Mouse (Mus musculus): ENCODE measurements around the gene Armh3. TPM values are rescaled to one million over a fixed set of nuclear protein-coding genes. Genes with fewer than 3 reads are reported as not detected.

Armh3 gene
- polyA plus RNA-seq (2014; fragmentation: Nextera tagmentation; extraction: Ambion mirVana), result 15.0 and 16.6 TPM in 2 replicates

DNA sequence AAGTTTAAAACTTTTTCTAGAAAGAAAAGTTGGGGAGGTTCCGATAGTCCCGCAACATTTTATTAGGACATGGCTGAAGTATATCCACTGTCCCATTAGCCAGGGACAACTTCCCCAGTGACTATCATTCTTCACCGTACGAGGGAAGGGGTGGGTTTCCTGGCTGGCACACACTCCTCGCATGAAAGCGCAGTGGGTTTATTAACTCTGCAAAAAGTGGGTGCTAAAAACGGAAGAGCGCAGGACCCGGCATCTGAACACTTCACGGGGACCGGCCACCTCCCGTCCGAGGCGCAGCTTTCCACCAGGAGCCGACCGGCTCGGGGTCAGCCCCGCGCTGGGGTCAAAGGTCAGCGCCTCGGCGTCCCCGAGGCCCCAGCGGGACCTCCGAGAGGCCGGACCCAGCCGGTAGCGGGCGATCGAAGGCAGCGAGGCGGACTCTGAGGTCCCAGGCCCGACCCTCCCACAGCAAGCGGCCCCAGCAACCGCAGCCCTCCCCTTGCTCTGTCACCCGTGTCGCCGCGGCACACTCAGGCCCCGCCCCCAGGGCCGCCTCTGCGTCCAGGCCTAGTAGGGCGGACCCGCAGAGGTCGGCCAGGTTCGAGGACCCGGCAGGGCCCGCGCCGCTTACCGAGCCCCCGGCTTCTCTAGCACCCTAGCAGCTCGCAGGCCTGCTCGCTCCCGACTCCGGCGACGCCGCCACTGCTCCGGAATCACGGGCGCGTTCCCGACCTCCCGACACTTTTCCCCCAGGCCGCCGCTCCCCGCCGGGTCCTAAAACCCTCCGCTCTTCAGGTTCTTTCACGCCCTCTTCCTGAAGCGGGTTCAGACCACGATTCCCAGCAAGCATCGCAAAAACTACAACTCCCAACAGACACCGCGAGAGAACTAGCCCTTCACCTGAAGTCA, at the start of gene Armh3:
TSS of gene Armh3 (minus strand) at position 704 of the 909 bp plus-strand sequence.
- H3K4me3 ChIP-seq (ENCODE audit: low read depth, low read length), result peak within 1 kb of the TSS; percentile 59
- peak within 1 kb of the TSS; percentile 93 for H3K27ac ChIP-seq (ENCODE audit: low read depth)
- peaks cover 3% of the 10 kb centered on the region; the same call in 1 of the 2 replicates for H3K36me3 ChIP-seq (ENCODE audit: control insufficient read depth, insufficient read depth, low read length)
- peak within 1 kb of the TSS; percentile 69 for H3K4me2 ChIP-seq (ENCODE audit: low read length)
- ATAC-seq (replicated peaks; ENCODE audit: low FRiP score, low TSS enrichment, low read depth) (peak; percentile 94), DNase-seq (ENCODE audit: low spot score) (peak; percentile 96)
- peak within 1 kb of the TSS; percentile 88 for H3K9ac ChIP-seq (ENCODE audit: low read length)
- H3K27me3 ChIP-seq (replicated peaks; ENCODE audit: control insufficient read depth, insufficient read depth, low read length), result no peaks in the 10 kb centered on the region
- under 1% methylated on average over 67 of the region's 76 CpGs for WGBS
- peaks cover 8% of the 10 kb centered on the region for H3K4me1 ChIP-seq (replicated peaks; ENCODE audit: control insufficient read depth, insufficient read depth, low read length)
- 0 out of 2 replicates have a peak, but pooled peaks cover 4% of the 10 kb centered on the region for H3K9me3 ChIP-seq (ENCODE audit: control insufficient read depth, low read length)

DNA sequence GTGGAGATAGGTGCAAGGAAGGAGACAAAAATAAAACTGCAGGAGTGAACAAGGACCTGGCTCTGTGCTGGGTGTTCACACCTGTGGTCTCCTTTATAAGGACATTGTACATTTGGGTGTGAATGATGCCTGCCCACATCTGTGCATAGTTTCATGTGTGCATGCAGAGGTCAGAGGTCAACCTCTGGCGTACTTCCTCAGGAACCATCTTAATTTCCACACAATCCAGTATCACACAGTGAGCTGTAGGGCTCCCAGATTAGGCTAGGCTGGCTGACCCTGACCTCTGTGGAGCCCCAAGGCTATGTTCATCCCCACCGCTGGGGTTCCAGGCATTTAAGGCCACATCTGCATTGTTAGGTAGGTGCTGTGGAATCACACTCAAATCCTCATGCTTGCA, 49.1 kb upstream of the Armh3 start:
- 71% methylated on average over 2 of the region's 2 CpGs for WGBS
- H3K9me3 ChIP-seq (ENCODE audit: control insufficient read depth, low read length), result no peaks in the 10 kb centered on the region
- no peak for DNase-seq (ENCODE audit: low spot score)
- H3K4me1 ChIP-seq (replicated peaks; ENCODE audit: control insufficient read depth, insufficient read depth, low read length), result peaks cover 32% of the 10 kb centered on the region
- H3K27me3 ChIP-seq (replicated peaks; ENCODE audit: control insufficient read depth, insufficient read depth, low read length), result no peaks in the 10 kb centered on the region
- no peak overlapping the region for H3K9ac ChIP-seq (ENCODE audit: low read length)
- ATAC-seq (replicated peaks; ENCODE audit: low FRiP score, low TSS enrichment, low read depth), result no peak
- H3K36me3 ChIP-seq (ENCODE audit: control insufficient read depth, insufficient read depth, low read length), result no peaks in the 10 kb centered on the region
- no peak overlapping the region for H3K4me3 ChIP-seq (ENCODE audit: low read depth, low read length)
- no peak overlapping the region for H3K4me2 ChIP-seq (ENCODE audit: low read length)
- H3K27ac ChIP-seq (ENCODE audit: low read depth), result no peak overlapping the region

GRCm38 (mm10) chr19:46046621-46047025, 48.3 kb upstream of the Armh3 start:
- no peak overlapping the region for H3K4me3 ChIP-seq (ENCODE audit: low read depth, low read length)
- WGBS, result 6% methylated on average over 10 of the region's 10 CpGs
- H3K4me2 ChIP-seq (ENCODE audit: low read length), result peak overlapping the region; percentile 100
- H3K27ac ChIP-seq (ENCODE audit: low read depth), result peak overlapping the region; percentile 93
- no peaks in the 10 kb centered on the region for H3K9me3 ChIP-seq (ENCODE audit: control insufficient read depth, low read length)
- H3K36me3 ChIP-seq (ENCODE audit: control insufficient read depth, insufficient read depth, low read length), result no peaks in the 10 kb centered on the region
- ATAC-seq (replicated peaks; ENCODE audit: low FRiP score, low TSS enrichment, low read depth) (no peak), DNase-seq (ENCODE audit: low spot score) (no peak)
- H3K4me1 ChIP-seq (replicated peaks; ENCODE audit: control insufficient read depth, insufficient read depth, low read length), result peaks cover 40% of the 10 kb centered on the region
- H3K9ac ChIP-seq (ENCODE audit: low read length), result no peak overlapping the region
- no peaks in the 10 kb centered on the region for H3K27me3 ChIP-seq (replicated peaks; ENCODE audit: control insufficient read depth, insufficient read depth, low read length)

DNA sequence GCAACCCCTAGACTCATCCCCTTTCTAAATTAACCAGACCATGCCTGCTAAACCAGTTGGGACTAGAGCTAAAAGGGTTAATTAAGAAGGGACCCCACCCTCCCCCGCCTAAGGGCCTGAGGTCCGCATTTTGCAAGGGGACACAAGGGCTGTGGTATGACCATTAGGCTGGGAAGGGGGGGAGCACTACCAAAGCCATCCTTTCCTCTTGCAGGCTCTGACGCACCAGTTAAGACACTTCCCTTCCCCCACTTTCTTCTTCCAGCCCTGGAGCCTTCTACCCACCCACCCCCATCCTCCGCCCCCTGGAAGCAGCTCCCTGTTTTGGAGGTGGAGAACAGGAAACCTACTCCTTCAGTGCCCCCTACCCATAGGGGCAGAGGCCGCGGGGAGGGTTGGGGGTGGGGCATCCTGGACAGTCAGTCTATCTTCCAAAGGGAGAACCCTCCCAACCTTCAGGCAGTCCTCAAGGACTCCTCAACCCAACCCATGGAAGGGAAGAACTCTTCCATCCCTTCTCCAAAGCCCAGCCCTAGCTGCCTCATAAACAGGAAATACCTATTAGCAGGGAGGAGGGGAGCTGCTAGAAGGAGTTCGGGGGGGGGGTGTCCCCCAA, 47.5 kb upstream of the Armh3 start:
- no peaks in the 10 kb centered on the region for H3K9me3 ChIP-seq (ENCODE audit: control insufficient read depth, low read length)
- H3K4me2 ChIP-seq (ENCODE audit: low read length), result peak overlapping the region; percentile 100
- peak overlapping the region; percentile 87 for H3K4me3 ChIP-seq (ENCODE audit: low read depth, low read length)
- ATAC-seq (replicated peaks; ENCODE audit: low FRiP score, low TSS enrichment, low read depth) (peak; percentile 34), DNase-seq (ENCODE audit: low spot score) (peak; percentile 84)
- no peaks in the 10 kb centered on the region for H3K36me3 ChIP-seq (ENCODE audit: control insufficient read depth, insufficient read depth, low read length)
- peaks cover 48% of the 10 kb centered on the region for H3K4me1 ChIP-seq (replicated peaks; ENCODE audit: control insufficient read depth, insufficient read depth, low read length)
- H3K27me3 ChIP-seq (replicated peaks; ENCODE audit: control insufficient read depth, insufficient read depth, low read length), result no peaks in the 10 kb centered on the region
- WGBS, result 2% methylated on average over 5 of the region's 7 CpGs
- H3K9ac ChIP-seq (ENCODE audit: low read length), result peak overlapping the region; percentile 93
- peak overlapping the region; percentile 93 for H3K27ac ChIP-seq (ENCODE audit: low read depth)

GRCm38 (mm10) chr19:46044993-46045695, 46.9 kb upstream of the Armh3 start, which contains the start of gene Ldb1:
Gene Ldb1 (minus strand): TSS chr19:46045214.
- DNase-seq (ENCODE audit: low spot score) (peak; percentile 85), ATAC-seq (replicated peaks; ENCODE audit: low FRiP score, low TSS enrichment, low read depth) (peak; percentile 73)
- H3K4me3 ChIP-seq (ENCODE audit: low read depth, low read length), result peak within 1 kb of the TSS; percentile 87
- peak within 1 kb of the TSS; percentile 93 for H3K9ac ChIP-seq (ENCODE audit: low read length)
- H3K27ac ChIP-seq (ENCODE audit: low read depth), result peak within 1 kb of the TSS; percentile 93
- no peaks in the 10 kb centered on the region for H3K27me3 ChIP-seq (replicated peaks; ENCODE audit: control insufficient read depth, insufficient read depth, low read length)
- under 1% methylated on average over 77 of the region's 84 CpGs for WGBS
- no peaks in the 10 kb centered on the region for H3K9me3 ChIP-seq (ENCODE audit: control insufficient read depth, low read length)
- H3K36me3 ChIP-seq (ENCODE audit: control insufficient read depth, insufficient read depth, low read length), result no peaks in the 10 kb centered on the region
- H3K4me2 ChIP-seq (ENCODE audit: low read length), result peak within 1 kb of the TSS; percentile 100
- peaks cover 54% of the 10 kb centered on the region for H3K4me1 ChIP-seq (replicated peaks; ENCODE audit: control insufficient read depth, insufficient read depth, low read length)

DNA sequence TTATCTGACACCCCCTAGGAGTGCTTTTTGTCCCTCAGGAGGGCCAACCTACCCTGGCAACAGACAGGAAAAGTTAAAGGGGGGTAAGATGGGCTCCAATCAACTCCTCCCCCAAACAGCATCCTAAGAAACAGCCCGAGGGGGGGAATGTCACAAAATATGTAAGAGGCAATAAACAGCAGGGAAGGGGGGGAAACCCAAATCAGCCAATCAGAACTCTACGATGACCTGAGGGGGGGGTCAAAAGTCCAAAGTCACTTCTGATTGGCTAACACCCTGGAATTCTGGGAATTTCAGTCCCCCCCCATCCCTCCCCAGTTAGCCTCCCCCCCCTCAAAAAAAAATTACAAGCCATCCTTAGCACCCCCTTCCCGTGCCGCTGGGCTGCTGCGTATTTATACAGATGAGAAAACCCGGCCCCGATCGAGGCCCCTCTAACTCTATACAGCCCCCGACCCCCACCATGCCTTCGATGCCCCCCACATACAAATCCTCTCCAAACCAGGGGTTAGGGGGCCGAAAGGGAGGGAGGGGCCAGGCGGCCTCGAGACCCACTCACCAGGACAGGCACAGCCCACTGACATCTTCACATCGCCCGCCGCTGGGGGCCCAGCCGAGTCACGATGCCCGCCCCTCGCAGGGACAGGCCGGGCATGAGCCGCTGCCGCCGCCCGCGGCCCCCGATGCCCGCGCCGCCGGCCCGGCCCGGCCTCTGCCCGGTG, 46.1 kb upstream of the Armh3 start, which contains the start of gene Pprc1:
TSS of gene Pprc1 (plus strand) at position 616 of the 722 bp plus-strand sequence.
- H3K27me3 ChIP-seq (replicated peaks; ENCODE audit: control insufficient read depth, insufficient read depth, low read length), result no peaks in the 10 kb centered on the region
- peak within 1 kb of the TSS; percentile 100 for H3K4me2 ChIP-seq (ENCODE audit: low read length)
- peak within 1 kb of the TSS; percentile 93 for H3K9ac ChIP-seq (ENCODE audit: low read length)
- under 1% methylated on average over 33 of the region's 34 CpGs for WGBS
- no peaks in the 10 kb centered on the region for H3K36me3 ChIP-seq (ENCODE audit: control insufficient read depth, insufficient read depth, low read length)
- H3K27ac ChIP-seq (ENCODE audit: low read depth), result peak within 1 kb of the TSS; percentile 93
- ATAC-seq (replicated peaks; ENCODE audit: low FRiP score, low TSS enrichment, low read depth) (peak; percentile 16; the same call in 1 of the 2 replicates), DNase-seq (ENCODE audit: low spot score) (no peak)
- peaks cover 59% of the 10 kb centered on the region for H3K4me1 ChIP-seq (replicated peaks; ENCODE audit: control insufficient read depth, insufficient read depth, low read length)
- peak within 1 kb of the TSS; percentile 87 for H3K4me3 ChIP-seq (ENCODE audit: low read depth, low read length)
- no peaks in the 10 kb centered on the region for H3K9me3 ChIP-seq (ENCODE audit: control insufficient read depth, low read length)

DNA sequence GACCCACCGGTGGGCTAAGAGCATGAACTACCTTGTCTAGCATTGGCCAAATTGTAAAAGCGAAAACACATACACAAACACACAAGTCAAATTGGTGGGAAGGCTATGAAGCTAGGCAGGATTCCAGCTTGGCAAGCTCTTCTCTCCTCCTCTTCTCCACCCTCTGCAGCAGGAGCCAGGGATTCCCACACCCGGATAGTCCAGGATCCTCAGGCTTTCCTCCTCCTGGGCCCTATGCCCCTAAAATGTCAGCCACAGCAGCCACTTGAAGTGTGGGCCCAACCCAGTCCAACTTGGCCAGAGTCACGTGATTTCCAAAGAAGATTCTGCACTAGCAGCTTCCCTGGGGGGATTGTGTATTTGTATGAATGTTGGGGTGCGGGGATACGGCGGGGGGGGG, 45.1 kb upstream of the Armh3 start:
- H3K4me1 ChIP-seq (replicated peaks; ENCODE audit: control insufficient read depth, insufficient read depth, low read length), result peaks cover 61% of the 10 kb centered on the region
- H3K36me3 ChIP-seq (ENCODE audit: control insufficient read depth, insufficient read depth, low read length), result no peaks in the 10 kb centered on the region
- ATAC-seq (replicated peaks; ENCODE audit: low FRiP score, low TSS enrichment, low read depth), result no peak
- no peaks in the 10 kb centered on the region for H3K9me3 ChIP-seq (ENCODE audit: control insufficient read depth, low read length)
- H3K9ac ChIP-seq (ENCODE audit: low read length), result no peak overlapping the region
- H3K4me3 ChIP-seq (ENCODE audit: low read depth, low read length), result peak overlapping the region; percentile 87
- peak overlapping the region; percentile 93; the same call in 1 of the 2 replicates for H3K27ac ChIP-seq (ENCODE audit: low read depth)
- H3K27me3 ChIP-seq (replicated peaks; ENCODE audit: control insufficient read depth, insufficient read depth, low read length), result no peaks in the 10 kb centered on the region
- 55% methylated on average over 7 of the region's 7 CpGs for WGBS
- H3K4me2 ChIP-seq (ENCODE audit: low read length), result peak overlapping the region; percentile 100
- DNase-seq (ENCODE audit: low spot score), result no peak

All from intestine, embryonic 14.5 days (tissue).